Mouse (Mus musculus) ES-CJ7 (cell line): ENCODE results near the gene Mrpl37.
A peak's percentile ranks its signal among the peaks of the same experiment; 100 is the strongest.
"Not testable (repeated sequence)": the region's sequence is repeated elsewhere in the genome, so short reads cannot be mapped to it uniquely, and the experiment has no call there.

Experiments used
- DNase-seq: peaks from one replicate; pipeline ENCODE4 v3.0.0; 2011; ENCODE audit warnings: low read depth, low spot score

Mrpl37 gene

GRCm38 (mm10) chr4:107066252-107067124 is at the start of gene Mrpl37, which contains the start of gene Cyb5rl:
Mrpl37 (minus strand) TSS chr4:107066868.
Cyb5rl (plus strand) TSS chr4:107066988.
- peak; percentile 97 for DNase-seq

- DNase-seq = no peak
Measured at GRCm38 (mm10) chr4:107114278-107114677, 47.6 kb upstream of the Mrpl37 start.

DNA sequence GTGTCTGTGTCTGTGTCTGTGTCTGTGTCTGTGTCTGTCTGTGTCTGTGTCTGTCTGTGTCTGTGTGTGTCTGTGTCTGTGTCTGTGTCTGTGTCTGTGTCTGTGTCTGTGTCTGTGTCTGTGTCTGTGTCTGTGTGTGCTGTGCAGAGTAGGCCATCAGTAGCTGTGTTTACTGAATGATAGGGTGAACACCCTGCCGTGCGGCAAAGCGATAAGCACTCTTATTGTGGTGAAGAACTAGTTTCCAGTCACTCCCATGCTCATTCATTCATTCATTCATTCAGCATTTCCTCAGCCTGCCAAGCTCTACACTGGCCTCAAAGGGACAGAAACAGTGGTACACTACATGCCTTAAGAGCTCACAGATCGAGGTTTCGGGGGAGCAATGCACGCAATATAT is 42.5 kb upstream of the Mrpl37 start:
- not testable (repeated sequence) for DNase-seq

- peak; percentile 40 for DNase-seq
Measured at GRCm38 (mm10) chr4:107108291-107108731, 41.6 kb upstream of the Mrpl37 start.

- no peak for DNase-seq
Measured at GRCm38 (mm10) chr4:107106777-107107176, 40.1 kb upstream of the Mrpl37 start.

GRCm38 (mm10) chr4:107102220-107102619 is 35.6 kb upstream of the Mrpl37 start:
- DNase-seq = no peak

- peak; percentile 43 for DNase-seq
Measured at GRCm38 (mm10) chr4:107098791-107099525, 32.3 kb upstream of the Mrpl37 start.

GRCm38 (mm10) chr4:107098375-107098774 is 31.7 kb upstream of the Mrpl37 start:
- no peak for DNase-seq

GRCm38 (mm10) chr4:107097871-107098270 is 31.2 kb upstream of the Mrpl37 start:
- peak; percentile 26 for DNase-seq

- no peak for DNase-seq
Measured at GRCm38 (mm10) chr4:107096841-107097373, 30.2 kb upstream of the Mrpl37 start, which contains the start of gene Cdcp2. Cdcp2 (plus strand) TSS chr4:107096891.

- no peak for DNase-seq
Measured at GRCm38 (mm10) chr4:107096043-107096442, 29.4 kb upstream of the Mrpl37 start.

DNA sequence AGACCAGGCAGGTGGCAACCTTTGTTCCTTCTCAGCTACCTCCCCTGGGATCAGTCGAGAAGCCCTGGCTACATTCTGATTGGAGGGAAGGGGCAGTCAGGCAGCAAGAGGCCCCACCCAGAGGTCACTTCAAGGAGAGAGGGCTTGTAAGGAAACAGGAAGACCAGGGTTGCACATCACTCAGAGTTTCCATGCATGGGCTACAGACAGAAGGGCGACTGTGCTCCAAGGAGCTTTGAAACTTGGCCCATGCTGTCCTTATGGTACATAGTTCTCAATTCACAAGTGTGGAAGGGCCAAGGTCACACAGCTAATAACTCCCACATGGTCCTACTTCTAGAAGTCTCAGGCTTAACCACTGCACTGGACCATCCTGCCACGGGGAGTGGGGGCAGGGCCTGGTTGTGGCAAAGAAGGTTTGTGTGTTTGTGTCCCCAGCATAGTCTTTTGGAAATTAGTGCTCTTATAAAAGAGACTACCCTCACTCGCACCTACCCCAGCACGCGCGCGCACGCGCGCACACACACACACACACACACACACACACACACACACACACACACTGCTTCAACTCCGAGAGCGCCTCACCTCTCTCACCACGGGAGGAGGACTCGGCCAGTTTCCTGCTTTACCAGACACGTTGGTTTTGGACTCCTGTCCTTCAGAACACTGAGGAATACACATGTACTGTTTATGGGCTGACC is 28.0 kb upstream of the Mrpl37 start:
- peak; percentile 53 for DNase-seq

DNA sequence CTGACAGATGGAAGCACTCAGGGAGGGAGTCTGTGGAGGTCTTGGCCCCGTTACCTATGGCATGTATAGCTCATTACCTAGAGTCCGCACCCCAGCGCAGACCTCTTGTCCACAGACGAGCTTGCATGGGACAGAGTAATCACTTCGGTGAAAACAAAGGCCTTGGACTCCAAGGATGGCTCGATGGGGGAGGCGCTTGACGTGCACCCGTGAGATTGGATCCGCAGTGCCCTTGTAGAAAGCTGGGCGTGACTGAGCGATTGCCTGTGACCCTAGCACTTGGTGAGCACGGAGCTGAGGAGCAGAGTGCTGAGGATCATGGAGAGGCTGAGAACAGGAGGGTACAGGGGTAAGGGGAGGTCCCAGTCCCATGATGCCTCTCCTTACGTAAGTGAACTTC is 25.0 kb upstream of the Mrpl37 start:
- DNase-seq = no peak

DNA sequence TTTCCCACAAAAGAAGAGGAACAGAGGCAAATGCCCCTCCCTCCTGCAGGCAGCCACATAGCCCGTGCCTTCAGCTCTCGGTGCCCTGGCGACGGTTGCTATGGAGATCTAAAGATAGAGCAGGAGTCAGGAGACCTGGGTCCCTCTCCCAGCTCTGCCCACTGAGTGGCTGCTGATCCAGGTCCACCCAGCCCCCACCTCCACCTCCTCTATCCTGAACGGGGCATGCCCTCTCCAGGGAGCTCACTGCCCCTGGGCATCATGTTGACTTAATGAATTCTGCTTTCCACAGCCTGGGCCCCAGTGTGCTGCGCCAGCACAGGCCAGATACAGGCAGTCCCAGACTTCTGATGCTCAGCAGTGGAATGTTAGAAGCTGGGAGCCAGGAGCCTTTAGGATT is 18.2 kb upstream of the Mrpl37 start:
- DNase-seq = no peak

DNA sequence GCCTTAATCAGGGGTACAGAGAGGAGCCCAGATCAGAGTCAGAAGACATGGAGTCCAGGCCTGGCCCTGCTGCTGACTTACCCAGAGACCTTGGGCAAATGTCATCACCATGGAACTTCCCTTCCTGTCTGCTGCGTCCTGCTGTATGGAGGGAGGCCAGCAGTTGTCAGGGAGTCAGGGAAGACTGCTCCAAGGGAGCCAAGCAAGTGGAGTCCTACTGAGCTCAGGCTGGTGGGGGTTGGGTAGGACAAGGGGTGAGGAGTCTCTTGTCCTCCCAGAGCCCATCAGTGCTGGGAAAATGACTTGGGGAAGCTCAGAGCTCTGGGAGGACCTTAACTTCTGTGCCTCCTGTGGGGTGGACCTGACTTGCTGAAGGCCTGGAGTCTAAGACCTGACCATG is 17.7 kb upstream of the Mrpl37 start:
- no peak for DNase-seq

DNA sequence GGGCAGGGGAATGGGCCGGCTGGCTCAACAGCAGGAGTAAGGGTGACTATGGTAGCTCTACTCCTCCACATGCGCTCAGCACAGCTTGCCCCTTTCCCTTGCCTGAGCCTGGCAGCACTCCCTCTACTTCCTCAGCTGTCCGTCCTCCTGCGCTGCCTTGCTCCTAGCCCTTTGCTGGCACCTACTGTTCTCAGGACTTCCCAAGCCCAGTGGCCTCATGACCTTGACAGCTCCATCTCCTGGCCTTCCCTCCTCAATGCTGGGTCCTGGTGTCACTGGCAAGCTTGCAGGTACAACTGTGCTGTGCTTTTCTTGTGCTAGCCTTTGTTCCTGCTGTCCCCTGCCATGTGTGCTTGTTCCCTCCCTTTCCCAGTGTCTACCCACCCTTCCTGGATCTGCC is 16.5 kb upstream of the Mrpl37 start:
- DNase-seq = no peak

GRCm38 (mm10) chr4:107082185-107082584 is 15.5 kb upstream of the Mrpl37 start:
- no peak for DNase-seq

DNA sequence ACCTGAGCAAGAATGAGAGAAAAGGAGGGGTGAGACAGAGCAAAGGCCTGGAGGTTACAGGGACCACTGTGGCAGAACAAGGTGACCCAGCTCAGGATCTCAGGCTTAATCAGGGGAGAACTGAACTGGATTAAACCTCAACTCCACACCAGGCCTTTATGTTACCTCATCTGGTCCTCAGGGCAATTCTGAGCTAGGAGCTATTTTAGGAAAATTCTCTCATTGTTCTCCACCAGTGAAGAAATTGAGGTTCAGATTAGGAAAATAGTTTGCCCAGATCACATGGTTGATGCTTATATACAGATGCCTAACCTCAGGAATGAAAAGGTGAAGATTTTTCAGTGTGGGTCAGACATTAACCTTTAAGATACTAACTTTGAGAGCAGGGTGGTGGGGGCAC is 13.0 kb upstream of the Mrpl37 start:
- DNase-seq = no peak

- no peak for DNase-seq
Measured at GRCm38 (mm10) chr4:107078894-107079293, 12.2 kb upstream of the Mrpl37 start.

DNA sequence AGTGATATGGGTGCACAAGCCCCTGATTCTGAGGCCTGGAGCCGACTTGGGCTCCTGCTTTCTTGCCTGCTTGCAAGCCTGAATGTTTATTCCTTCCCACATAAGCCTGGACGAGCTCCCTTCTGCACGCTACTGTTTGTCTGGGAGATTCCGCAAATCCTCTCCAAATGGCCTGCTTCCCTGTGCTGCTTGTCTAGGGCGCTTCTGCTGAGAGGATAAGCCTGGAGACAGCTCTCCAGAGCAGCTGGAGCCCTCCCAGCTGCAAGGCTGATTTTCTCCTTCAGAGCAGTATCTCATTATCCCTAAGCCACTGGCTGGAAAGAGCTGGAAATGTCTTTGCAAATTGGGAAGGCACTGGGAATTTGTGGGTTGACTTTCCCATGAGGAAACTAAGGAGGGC is 8.8 kb upstream of the Mrpl37 start:
- DNase-seq = no peak

DNA sequence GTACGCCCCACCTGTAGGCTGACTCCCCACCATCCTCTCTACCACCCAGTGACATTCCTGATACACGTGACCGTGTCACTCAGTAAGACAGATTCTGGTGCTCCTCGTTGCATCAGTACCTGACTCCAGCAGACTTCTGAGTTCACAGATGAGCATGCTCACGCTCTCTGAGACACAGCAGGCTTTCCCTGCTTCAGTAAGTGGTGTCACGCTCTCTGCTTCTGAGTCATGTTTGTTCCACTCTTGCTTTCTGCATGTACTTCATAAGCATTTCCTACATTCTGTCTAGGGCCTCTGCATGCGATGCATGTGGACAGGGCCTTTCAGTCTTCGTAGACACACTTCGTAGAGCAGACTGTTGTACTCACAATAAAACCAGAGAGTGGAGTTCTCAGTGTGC is 5.7 kb upstream of the Mrpl37 start:
- no peak for DNase-seq
